In the genomic region with DNA sequence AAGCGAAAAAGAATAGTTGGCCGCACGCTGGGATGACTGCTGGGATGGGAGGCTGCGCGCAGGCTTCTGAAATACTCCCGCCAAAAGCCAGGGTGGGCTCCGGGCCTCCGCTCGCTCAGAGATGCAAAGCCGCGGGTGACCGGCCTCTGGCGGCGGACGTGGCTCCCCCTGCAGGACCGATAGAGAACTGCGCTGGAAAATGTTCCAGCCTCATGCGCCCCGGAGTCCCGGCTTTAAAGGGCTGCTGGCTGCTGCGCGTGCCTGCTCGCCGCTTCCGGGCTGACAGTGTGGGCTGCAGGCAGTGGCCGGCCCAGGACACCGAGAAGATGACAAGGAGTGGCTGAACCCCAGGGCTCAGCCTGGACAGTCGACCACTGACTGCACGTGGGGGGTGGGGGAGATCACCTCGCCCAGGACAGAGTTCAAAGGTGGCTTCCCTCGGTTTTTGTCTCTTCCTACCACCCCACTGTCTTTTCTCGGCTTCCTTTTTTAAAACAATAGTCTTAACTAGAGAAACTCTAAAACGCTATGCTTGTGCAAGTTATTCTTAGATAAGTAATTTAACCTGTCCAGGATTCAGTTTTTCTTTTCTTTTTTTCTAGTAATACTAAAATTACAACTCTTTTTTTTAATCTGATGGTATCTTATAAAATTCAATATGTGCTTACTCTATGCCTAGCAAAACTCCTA, we compare ENCODE assay signal across 8 mouse cellular contexts. TPM values are rescaled to one million over a fixed set of nuclear protein-coding genes. Genes with fewer than 3 reads are reported as not detected.
DNase-seq lines count a peak whose midpoint lies in the region; ATAC-seq and TF ChIP-seq lines count a peak whose summit lies in the region.

No protein-coding gene starts in this region.

- 2% methylated on average over 33 of the region's 33 CpGs for WGBS in cerebellum, adult 2 months
- 2% methylated on average over 33 of the region's 33 CpGs for WGBS in forebrain, postnatal 0 days
- WGBS in lung, embryonic 14.5 days: 1% methylated on average over 33 of the region's 33 CpGs

- no peaks in the 10 kb centered on the region for H3K36me3 ChIP-seq in forebrain, postnatal 0 days (ENCODE audit: insufficient read depth)
- H3K36me3 ChIP-seq in lung, embryonic 14.5 days (ENCODE audit: insufficient read depth): no peaks in the 10 kb centered on the region

- TF ChIP-seq POLR2A in cerebellum, adult 2 months (IDR thresholded peaks at IDR 0.05; ENCODE audit: borderline replicate concordance, insufficient read depth, low read length): no peak

- no peaks in the 10 kb centered on the region for H3K27me3 ChIP-seq in cerebellum, adult 2 months (ENCODE audit: control insufficient read depth, insufficient read depth, low read length)
- H3K27me3 ChIP-seq in forebrain, postnatal 0 days (ENCODE audit: insufficient read depth, low read length): peaks cover 23% of the 10 kb centered on the region
- H3K27me3 ChIP-seq in lung, embryonic 14.5 days (ENCODE audit: insufficient read depth, low read length): peaks cover 29% of the 10 kb centered on the region

- H3K4me2 ChIP-seq in forebrain, postnatal 0 days (ENCODE audit: low read depth): peak overlapping the region; percentile 84
- peak overlapping the region; percentile 73 for H3K4me2 ChIP-seq in lung, embryonic 14.5 days

- peak; percentile 67 for ATAC-seq in forebrain, postnatal 0 days
- ATAC-seq in lung, embryonic 14.5 days (ENCODE audit: insufficient read depth): peak; percentile 81
- ATAC-seq in neutrophil, adult 5-6 weeks (ENCODE audit: extremely low read depth, insufficient number of reproducible peaks, low FRiP score, poor library complexity, severe bottlenecking): peak; percentile 62

- peak; percentile 76 for TF ChIP-seq CTCF in cerebellum, adult 2 months (IDR thresholded peaks at IDR 0.05; ENCODE audit: borderline replicate concordance, insufficient read depth, low read depth, low read length)
- TF ChIP-seq CTCF in forebrain, postnatal 0 days (IDR thresholded peaks at IDR 0.05; ENCODE audit: low read depth): peak; percentile 90
- TF ChIP-seq CTCF in lung, embryonic 14.5 days (IDR thresholded peaks at IDR 0.05; ENCODE audit: low read depth): peak; percentile 92

- H3K9me3 ChIP-seq in forebrain, postnatal 0 days (ENCODE audit: low read length): no peaks in the 10 kb centered on the region
- H3K9me3 ChIP-seq in lung, embryonic 14.5 days (ENCODE audit: low read depth, low read length): no peaks in the 10 kb centered on the region

- H3K27ac ChIP-seq in cerebellum, adult 2 months (ENCODE audit: insufficient read depth, low read length): no peak overlapping the region
- H3K27ac ChIP-seq in forebrain, postnatal 0 days (ENCODE audit: low read depth, low read length): no peak overlapping the region
- H3K27ac ChIP-seq in lung, embryonic 14.5 days (ENCODE audit: low read depth): no peak overlapping the region

- peak overlapping the region; percentile 93 for H3K4me3 ChIP-seq in cerebellum, adult 2 months (replicated peaks; ENCODE audit: insufficient read depth, low read depth, low read length)
- H3K4me3 ChIP-seq in forebrain, postnatal 0 days (ENCODE audit: low read depth, low read length): peak overlapping the region; percentile 39
- peak overlapping the region; percentile 36 for H3K4me3 ChIP-seq in lung, embryonic 14.5 days (ENCODE audit: low read depth, low read length)

- DNase-seq in MEL-GATA-1-ER (ENCODE audit: extremely low read depth, low read depth): peak; percentile 60
- peak; percentile 84 to 91 for DNase-seq in cerebellum, adult 2 months
- DNase-seq in forebrain, postnatal 0 days: peak; percentile 91
- DNase-seq in heart, postnatal 4 days: peak; percentile 94
- peak; percentile 59 to 88 for DNase-seq in layer of hippocampus, adult 8-10 months (ENCODE audit: low spot score in 2 of 2)
- peak; percentile 96 for DNase-seq in lung, embryonic 14.5 days
- peak; percentile 88 for DNase-seq in testis, postnatal 14 days (ENCODE audit: low spot score)

- peak overlapping the region; percentile 40; the same call in 1 of the 2 replicates for H3K9ac ChIP-seq in forebrain, postnatal 0 days
- H3K9ac ChIP-seq in lung, embryonic 14.5 days: peak overlapping the region; percentile 38; the same call in 1 of the 2 replicates

- H3K4me1 ChIP-seq in cerebellum, adult 2 months (ENCODE audit: control insufficient read depth, insufficient read depth, low read length): peaks cover 3% of the 10 kb centered on the region; the same call in 1 of the 2 replicates
- 0 out of 2 replicates have a peak, but pooled peaks cover 2% of the 10 kb centered on the region for H3K4me1 ChIP-seq in forebrain, postnatal 0 days (ENCODE audit: insufficient read depth)
- H3K4me1 ChIP-seq in lung, embryonic 14.5 days (ENCODE audit: insufficient read depth): peaks cover 4% of the 10 kb centered on the region; the same call in 1 of the 2 replicates

RNA-seq across cellular contexts. Expression of a gene that starts 46.5 kb away (rescaled TPM):
- polyA plus RNA-seq in cerebellum, adult 2 months (2012; rRNA removed): 4.2 and 4.4 TPM in 2 replicates
- total RNA-seq in forebrain, postnatal 0 days (2014; rRNA removed): 2.9 and 4.0 TPM in 2 replicates
- 3.6 and 3.9 TPM in 2 replicates for polyA plus RNA-seq in forebrain, postnatal 0 days (2015; fragmentation: Nextera tagmentation; extraction: Ambion mirVana)
- total RNA-seq in heart, postnatal 4 days (2021): 10 to 100 TPM; 15.0 to 15.4 TPM
- total RNA-seq in layer of hippocampus, adult 8-10 months (2022): 1 to 10 TPM; 3.5 to 4.3 (median 3.8) TPM
- polyA plus RNA-seq in lung, embryonic 14.5 days (2014; fragmentation: Nextera tagmentation; extraction: Ambion mirVana): 39.4 and 40.8 TPM in 2 replicates
- 0.81 and 2.2 TPM in 2 replicates for total RNA-seq in neutrophil, adult 5-6 weeks (2017)

RNA-seq across cellular contexts. Expression of a gene that starts 56.4 kb away (rescaled TPM):
- 33.0 and 34.3 TPM in 2 replicates for polyA plus RNA-seq in cerebellum, adult 2 months (2012; rRNA removed)
- 51.4 and 52.3 TPM in 2 replicates for total RNA-seq in forebrain, postnatal 0 days (2014; rRNA removed)
- 56.3 and 64.3 TPM in 2 replicates for polyA plus RNA-seq in forebrain, postnatal 0 days (2015; fragmentation: Nextera tagmentation; extraction: Ambion mirVana)
- total RNA-seq in heart, postnatal 4 days (2021): 10 to 100 TPM; 11.6 to 14.6 TPM
- total RNA-seq in layer of hippocampus, adult 8-10 months (2022): 10 to 100 TPM; 45.3 to 60.6 (median 53.9) TPM
- polyA plus RNA-seq in lung, embryonic 14.5 days (2014; fragmentation: Nextera tagmentation; extraction: Ambion mirVana): 19.9 and 21.0 TPM in 2 replicates
- 9.0 and 10.9 TPM in 2 replicates for total RNA-seq in neutrophil, adult 5-6 weeks (2017)

Comparison
In these comparisons a context has a peak if more than half of its experiments do, and no peak if none do; other contexts are left out.
1. H3K4me3 ChIP-seq: peak in every context shown above with its lines; median percentile 93 in cerebellum, adult 2 months; 39 in forebrain, postnatal 0 days; 36 in lung, embryonic 14.5 days.